Mouse (Mus musculus): ENCODE measurements around the gene Prkag1.

The Prkag1 gene

DNA sequence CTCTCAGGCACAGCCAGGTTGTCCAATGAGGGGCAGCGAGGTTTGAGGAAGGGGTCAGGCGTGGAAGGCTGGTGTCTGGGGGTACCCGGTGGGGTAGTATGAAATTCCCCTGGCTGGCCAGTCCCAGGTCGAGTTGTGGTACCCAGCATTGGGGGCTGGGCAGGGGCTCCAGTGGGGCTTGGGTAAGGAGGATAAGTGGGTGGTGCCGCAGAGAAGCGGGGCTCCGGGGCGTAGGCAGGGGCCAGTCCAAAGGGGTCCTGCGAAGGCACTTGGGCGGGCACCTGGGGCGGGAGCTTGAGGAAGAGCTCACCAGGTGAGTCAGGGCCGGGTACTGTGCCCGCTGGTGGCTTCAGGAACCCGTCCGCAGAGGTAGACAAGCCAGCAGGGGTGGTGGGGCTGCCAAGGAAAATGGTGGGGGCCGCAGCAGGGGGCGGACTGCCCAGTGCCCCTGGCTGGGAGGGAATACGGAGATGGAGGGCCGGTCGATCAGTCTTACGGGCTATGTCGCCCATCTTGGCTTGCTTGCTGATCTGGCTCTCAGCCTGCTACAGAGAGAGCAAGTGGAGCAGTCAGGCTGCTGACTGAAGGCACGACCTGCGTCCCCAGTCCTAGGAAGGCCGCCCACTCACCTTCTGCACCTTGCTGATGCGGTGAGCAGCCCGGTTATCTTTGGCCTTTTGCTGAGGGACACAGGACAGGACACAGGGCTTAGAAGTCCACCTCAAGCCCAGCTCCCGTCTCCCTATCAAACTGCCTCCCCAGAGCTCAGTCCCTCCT, 22.0 kb upstream of the Prkag1 start:
- in situ Hi-C loops (cut with MboI; ENCODE audit: unreplicated experiment in 2 of 2), result no loop called here

DNA sequence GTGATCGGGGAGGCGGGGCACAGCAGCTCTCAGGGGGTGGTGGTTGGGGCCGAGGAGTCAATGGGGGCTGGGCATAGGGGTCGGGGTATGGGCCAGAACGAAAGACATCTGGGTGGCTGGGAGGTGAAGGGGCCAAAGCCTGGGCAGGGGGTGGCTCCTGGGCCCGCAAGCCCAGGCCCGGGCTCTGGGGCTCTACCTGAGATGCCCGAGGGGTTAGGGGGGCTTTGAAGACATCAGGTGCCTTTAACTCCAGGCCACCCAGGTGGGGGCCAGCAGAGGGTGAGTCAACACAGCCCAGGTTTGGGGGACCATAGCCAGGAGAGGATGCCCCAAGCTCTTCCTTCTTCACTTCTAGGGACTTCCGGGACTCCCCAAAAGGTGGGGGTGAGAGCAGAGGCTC, 21.4 kb upstream of the Prkag1 start:
- in situ Hi-C loops (cut with MboI; ENCODE audit: unreplicated experiment in 2 of 2), result no loop called here

DNA sequence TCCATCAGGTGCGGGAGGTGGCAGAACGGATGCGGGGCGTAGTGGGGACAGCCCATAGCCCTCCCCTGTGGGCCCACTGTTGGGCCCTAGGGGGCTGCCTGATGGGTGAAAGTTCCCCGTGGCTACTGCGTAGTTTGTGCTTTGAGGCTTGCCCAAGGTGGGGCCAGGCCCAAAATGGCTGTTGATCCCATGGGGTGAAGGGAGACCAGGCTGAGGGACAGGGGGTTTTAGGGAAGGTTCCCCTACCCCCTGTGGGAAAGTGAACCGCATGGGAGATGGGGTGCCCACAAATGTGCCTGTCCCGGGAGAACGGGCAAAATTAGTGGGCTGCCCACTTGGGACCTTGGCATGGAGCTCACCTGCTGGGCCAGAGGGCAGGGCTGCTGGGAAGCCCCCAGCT, 20.8 kb upstream of the Prkag1 start:
- in situ Hi-C loops (cut with MboI; ENCODE audit: unreplicated experiment in 2 of 2), result no loop called here

DNA sequence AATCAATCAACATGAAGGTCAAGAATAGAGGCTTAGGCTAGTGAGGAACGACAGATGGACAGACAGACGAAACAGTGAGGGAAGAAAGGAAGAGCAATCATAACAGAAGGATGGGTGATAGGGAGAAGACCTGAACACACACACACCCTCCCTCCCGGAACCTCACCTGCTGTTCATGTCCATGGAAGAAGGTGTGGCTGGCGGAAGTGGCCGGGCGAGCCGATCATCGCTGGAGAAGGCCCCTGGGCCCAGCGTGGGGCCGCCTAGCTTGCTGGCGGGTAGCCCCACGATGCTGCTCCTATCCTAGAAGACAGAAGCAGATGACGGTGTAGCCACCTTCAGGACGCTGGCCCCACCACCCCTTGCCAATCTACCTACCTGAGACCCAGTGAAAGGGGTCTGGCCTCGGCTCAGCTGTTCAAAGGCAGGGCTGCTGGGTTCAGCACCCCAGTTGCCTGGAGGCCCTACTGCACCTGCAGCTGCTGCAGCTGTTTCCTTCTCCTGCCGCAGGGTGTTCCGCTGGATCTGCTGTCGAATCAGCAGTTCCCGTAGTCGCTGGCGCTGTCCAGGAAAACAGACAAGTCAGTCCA, 20.0 kb upstream of the Prkag1 start:
- in situ Hi-C loops (cut with MboI; ENCODE audit: unreplicated experiment in 2 of 2), result no loop called here

DNA sequence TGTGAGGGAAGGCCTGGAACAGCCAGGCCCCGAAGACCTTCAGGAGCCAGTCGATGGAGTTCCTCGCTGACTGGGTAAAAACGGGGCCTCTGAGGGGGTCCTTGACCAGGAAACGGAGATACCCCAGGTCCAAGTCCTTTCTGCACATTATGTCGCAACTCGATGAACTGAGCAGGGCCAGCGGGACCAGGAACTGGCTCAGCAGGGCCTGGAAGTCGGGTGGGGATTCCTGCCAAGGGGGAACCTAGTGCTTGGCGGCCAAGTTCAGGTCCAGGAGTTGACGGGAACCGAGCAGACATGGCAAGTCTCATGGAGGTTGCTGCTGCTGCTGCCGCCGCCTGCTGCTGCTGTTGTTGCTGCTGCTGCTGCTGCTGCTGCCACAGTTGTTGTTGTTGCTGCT, 19.3 kb upstream of the Prkag1 start:
- in situ Hi-C loops (cut with MboI; ENCODE audit: unreplicated experiment in 2 of 2), result no loop called here

- in situ Hi-C loops (cut with MboI; ENCODE audit: unreplicated experiment in 2 of 2), result no loop called here
Observed at GRCm38 (mm10) chr15:98849956-98850600, 18.8 kb upstream of the Prkag1 start.

- in situ Hi-C loops (cut with MboI; ENCODE audit: unreplicated experiment in 2 of 2), result no loop called here
Observed at GRCm38 (mm10) chr15:98849165-98849564, 17.8 kb upstream of the Prkag1 start.

DNA sequence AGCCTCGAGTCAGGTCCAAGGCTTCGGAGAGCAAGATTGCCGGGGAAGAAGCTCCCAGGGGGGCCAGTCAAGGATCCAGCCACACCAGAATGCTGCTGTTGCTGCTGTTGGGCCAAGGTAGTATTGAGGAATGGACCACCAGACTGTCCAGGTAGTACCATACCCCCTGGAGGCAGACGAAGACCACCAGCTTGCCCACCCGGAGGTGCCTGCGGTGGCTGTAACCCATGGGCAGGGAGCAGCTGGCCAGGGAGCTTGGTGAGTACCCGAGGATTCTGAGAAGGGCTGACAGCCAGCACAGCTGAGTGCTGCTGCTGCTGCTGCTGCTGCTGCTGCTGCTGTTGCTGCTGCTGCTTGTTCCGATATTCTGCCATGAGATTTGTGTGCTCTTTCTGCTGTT, 14.8 kb upstream of the Prkag1 start:
- in situ Hi-C loops (cut with MboI; ENCODE audit: unreplicated experiment in 2 of 2), result no loop called here

- in situ Hi-C loops (cut with MboI; ENCODE audit: unreplicated experiment in 2 of 2), result no loop called here
Observed at GRCm38 (mm10) chr15:98845149-98845548, 13.8 kb upstream of the Prkag1 start.

GRCm38 (mm10) chr15:98843595-98844223, 12.4 kb upstream of the Prkag1 start:
- in situ Hi-C loops (cut with MboI; ENCODE audit: unreplicated experiment in 2 of 2), result no loop called here

DNA sequence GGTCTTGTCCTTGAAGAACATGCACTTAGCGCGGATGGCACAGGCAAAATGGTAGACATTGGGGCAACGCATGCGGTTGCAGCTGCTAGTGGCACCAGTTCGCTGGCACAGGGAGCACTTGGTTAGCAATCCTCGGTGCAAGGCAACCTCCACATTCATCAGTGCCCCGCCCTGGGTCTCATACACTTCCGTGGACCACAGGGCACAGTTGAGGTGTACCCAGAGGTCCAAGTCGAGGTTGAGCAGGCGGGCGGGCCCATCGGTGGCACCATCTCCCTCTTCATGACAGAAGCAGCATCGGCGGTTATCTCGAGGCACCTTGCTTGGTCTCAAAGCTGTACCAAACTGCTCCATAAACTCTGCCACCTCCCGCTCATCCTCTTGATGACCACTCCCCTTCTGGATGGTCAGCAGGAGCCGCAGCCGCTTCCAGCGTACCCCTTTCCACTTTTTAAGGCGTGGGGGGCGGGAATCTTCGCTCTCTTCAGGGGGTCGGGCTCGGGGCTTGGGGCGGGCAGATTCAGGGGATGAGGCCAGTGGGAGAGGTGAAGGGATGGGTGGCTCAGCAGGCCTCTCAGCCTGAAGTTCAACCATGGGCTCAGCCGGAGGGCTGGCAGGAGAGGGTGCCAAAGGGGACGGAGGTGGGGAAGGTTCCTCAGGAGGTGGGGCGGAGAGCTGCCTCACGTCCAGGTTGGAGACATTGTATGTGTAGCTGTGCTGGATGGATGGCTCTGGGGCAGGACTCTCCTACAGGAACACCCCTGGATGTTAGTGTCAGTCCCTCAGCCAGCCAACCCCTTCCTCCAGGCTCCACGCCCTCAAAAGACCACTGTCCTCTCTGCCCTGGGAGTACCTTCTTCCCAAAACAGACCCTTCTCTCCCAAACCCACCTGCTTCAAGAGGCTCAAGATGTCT, 8.6 kb upstream of the Prkag1 start:
- in situ Hi-C loops (cut with MboI; ENCODE audit: unreplicated experiment in 2 of 2), result no loop called here

DNA sequence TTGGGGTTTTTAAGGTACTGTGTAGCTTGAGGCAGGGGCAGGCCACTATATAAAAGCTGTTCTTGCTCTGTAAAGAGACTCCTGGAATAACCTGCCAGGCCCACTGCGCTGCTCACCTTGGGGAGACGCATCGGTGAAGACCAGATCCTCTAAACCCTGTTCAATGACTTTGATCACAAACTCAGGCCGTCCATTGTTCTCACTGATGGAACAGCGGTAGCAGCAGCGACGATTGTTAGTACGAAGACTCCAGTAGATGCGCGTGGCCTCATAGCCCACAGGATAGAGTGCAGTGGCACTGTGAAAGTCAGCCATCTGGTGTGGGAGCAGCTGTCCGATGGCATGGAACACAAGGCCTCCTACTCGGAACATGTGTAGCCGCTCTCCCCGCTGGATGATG, 7.8 kb upstream of the Prkag1 start:
- in situ Hi-C loops (cut with MboI; ENCODE audit: unreplicated experiment in 2 of 2), result no loop called here

- in situ Hi-C loops (cut with MboI; ENCODE audit: unreplicated experiment in 2 of 2), result no loop called here
Observed at GRCm38 (mm10) chr15:98837743-98838103, 6.4 kb upstream of the Prkag1 start.

- in situ Hi-C loops (cut with MboI; ENCODE audit: unreplicated experiment in 2 of 2), result no loop called here
Observed at GRCm38 (mm10) chr15:98837006-98837742, 5.9 kb upstream of the Prkag1 start.

DNA sequence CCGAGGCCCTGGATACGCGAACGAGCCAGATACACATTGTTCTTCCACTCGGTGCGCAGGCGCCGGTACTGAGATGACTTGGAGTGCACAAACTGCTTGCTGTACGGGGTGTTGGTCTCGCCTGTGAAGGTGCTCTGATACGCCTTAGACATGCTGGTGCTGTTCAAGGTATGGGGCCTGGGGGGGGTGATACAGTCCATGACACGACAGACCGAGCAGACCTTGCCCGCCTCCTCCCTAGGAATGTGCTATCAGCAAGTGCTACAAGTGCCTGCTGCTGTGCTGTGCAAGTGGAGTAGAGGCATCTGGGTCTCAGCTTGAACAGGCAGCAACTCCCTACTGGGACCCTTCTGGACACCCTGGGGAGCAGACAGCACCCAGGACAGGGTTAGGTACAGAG, 4.0 kb upstream of the Prkag1 start:
- in situ Hi-C loops (cut with MboI; ENCODE audit: unreplicated experiment in 2 of 2), result no loop called here

GRCm38 (mm10) chr15:98834059-98834458, 2.7 kb upstream of the Prkag1 start:
- in situ Hi-C loops (cut with MboI; ENCODE audit: unreplicated experiment in 2 of 2), result no loop called here

DNA sequence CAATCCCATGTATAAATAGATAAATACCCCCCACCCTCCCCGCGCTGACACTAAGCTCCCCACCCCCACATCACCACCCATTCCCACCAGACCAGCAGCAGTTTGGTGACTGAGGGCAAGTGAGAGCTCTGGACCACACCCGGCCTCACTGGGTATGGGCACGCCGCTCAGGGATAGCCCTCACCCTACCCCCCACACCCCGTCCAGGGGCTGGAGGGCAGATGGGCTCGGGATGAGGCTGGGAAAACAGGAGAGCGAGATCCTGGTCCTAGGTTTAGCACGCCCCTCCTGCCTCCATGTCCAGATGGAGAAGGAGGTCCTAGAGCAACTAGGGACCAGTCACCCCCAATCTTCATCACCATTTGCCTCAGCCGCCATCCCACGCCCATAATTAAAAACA, 2.0 kb upstream of the Prkag1 start:
- in situ Hi-C loops (cut with MboI; ENCODE audit: unreplicated experiment in 2 of 2), result no loop called here

DNA sequence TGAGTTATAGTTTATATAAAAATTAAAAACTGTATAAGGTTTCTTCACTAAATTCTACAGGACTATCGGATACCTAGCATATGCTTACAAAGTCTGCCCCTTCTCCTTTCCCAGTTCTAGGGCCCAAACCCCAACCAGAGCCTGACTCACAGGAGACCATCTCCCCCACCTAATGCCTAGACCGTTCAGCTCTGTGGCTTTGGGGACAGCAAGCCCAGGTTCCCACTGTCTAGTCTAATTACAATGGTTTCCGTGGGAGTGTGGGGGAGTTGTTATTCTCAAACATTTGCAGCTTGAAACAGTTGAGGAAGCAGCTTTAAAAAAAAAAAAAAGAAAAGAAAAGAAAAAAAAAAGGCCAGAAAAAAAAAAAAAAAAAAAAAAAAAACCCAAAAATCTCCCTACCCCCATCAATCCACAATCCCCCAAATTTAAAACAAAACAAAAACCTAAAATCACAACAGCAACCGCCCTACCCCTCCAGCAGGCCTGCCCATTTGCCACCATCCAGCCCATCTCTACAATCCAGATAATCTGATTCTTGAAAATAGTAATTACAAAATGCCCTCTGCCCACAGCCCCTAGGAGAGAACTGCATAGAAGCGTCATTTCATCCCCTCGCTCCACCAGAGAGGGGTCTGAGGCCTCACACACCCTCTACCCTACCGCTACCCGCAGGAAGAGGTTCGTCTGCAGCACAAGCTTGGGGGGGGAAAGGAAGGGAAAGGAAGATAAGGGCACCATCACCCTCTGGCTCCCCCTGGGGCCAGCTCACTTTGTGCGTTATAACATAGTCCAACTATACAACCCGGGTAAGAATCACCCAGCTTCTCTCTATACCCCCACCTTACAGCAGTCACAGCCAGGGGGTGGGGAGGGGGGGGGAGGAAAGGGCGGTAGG, 1.1 kb upstream of the Prkag1 start:
- in situ Hi-C loops (cut with MboI; ENCODE audit: unreplicated experiment in 2 of 2), result no loop called here

DNA sequence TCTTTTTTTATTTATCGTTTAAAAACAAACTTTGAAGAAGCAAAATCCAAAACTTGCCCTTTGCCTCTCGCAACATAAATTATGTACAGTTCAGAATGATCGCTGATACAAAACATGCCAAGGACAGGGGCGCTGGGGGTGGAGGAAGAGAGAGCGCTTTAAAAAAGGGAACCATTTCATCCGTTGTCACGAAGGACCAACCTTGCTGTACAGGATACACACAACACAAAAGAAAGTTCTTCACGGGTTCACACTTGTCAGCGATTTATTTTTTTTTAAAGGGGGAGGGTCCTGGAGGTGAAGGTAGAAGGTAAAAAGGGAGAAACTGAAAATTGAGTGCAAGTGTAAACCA, 339 bp upstream of the Prkag1 start:
- in situ Hi-C loops (cut with MboI; ENCODE audit: unreplicated experiment in 2 of 2), result no loop called here
